Mouse (Mus musculus) midbrain, embryonic 16.5 days (tissue): ENCODE measurements around the gene B3gnt2. TPM values are rescaled to one million over a fixed set of nuclear protein-coding genes. Genes with fewer than 3 reads are reported as not detected.

Experiments used
- ATAC-seq: fragments of 200-750 bp; cut with Nextera tagmentation; 2 replicates; pipeline ENCODE4 v1.8.0; 2017; ENCODE audit warnings: moderate TSS enrichment
- H3K27ac ChIP-seq: fragments of 300-500 bp; sonication (generic); 2 replicates; pipeline ENCODE4 v1.5.1; 2014; ENCODE audit warnings: mild to moderate bottlenecking, low read length, mixed read lengths
- H3K27me3 ChIP-seq: fragments of 300-500 bp; sonication (generic); 2 replicates; pipeline ENCODE4 v1.6.1; 2014; ENCODE audit warnings: low read depth, low read length, mixed read lengths; ENCODE audit not compliant: control insufficient read depth, insufficient read depth
- H3K36me3 ChIP-seq: fragments of 300-500 bp; sonication (generic); 2 replicates; pipeline ENCODE4 v1.6.1; 2014; ENCODE audit warnings: mild to moderate bottlenecking, low read length, moderate library complexity, mixed read lengths; ENCODE audit not compliant: control insufficient read depth, insufficient read depth
- H3K4me1 ChIP-seq: fragments of 300-500 bp; sonication (generic); 2 replicates; pipeline ENCODE4 v1.6.1; 2014; ENCODE audit warnings: mild to moderate bottlenecking, low read length, mixed read lengths; ENCODE audit not compliant: control insufficient read depth, insufficient read depth
- H3K4me2 ChIP-seq: fragments of 300-500 bp; sonication (generic); 2 replicates; pipeline ENCODE4 v1.6.1; 2014; ENCODE audit warnings: mild to moderate bottlenecking, low read length, mixed read lengths
- H3K4me3 ChIP-seq: fragments of 300-500 bp; sonication (generic); 2 replicates; pipeline ENCODE4 v1.5.1; 2014; ENCODE audit warnings: low read depth, mild to moderate bottlenecking, low read length, moderate library complexity, mixed read lengths
- H3K9ac ChIP-seq: fragments of 300-500 bp; sonication (generic); 2 replicates; pipeline ENCODE4 v1.6.1; 2014; ENCODE audit warnings: low read depth, low read length, mixed read lengths
- H3K9me3 ChIP-seq: fragments of 300-500 bp; sonication (generic); replicated peaks from 2 replicates; pipeline ENCODE4 v1.6.1; 2014; ENCODE audit warnings: mild to moderate bottlenecking, low read length, mixed read lengths; ENCODE audit not compliant: control insufficient read depth, poor library complexity, severe bottlenecking
- WGBS: fragments of 180-500 bp; shearing (Covaris S2); extraction: QIAGEN DNeasy Blood & Tissue Kit; methylation state at CpG from one replicate; pipeline ENCODE4 v1.1.7; 2014; 5-methylcytosine and 5-hydroxymethylcytosine counted together
- polyA plus RNA-seq: library from polyadenylated mRNA; unstranded; fragments of >200 nt; fragmentation: Nextera tagmentation; extraction: Ambion mirVana; gene quantifications from 2 replicates; pipeline ENCODE4 v1.2.1, GENCODE M21; 2015

Gene B3gnt2
- polyA plus RNA-seq, 1 experiment from 2014 or later = 3.5 TPM

GRCm38 (mm10) chr11:22828988-22829632 lies 31.7 kb downstream of the B3gnt2 start:
- no peaks in the 10 kb centered on the region for H3K4me1 ChIP-seq
- no peak overlapping the region for H3K4me3 ChIP-seq
- H3K4me2 ChIP-seq = no peak overlapping the region
- no peaks in the 10 kb centered on the region for H3K9me3 ChIP-seq
- no peaks in the 10 kb centered on the region for H3K36me3 ChIP-seq
- 98% methylated on average over 15 of the region's 15 CpGs for WGBS
- H3K27me3 ChIP-seq = no peaks in the 10 kb centered on the region
- no peak overlapping the region for H3K9ac ChIP-seq
- H3K27ac ChIP-seq = no peak overlapping the region
- ATAC-seq = no peak

- Histone ChIP-seq H3K4me2 (no peak overlapping the region), H3K9ac (no peak overlapping the region), H3K4me3 (no peak overlapping the region), H3K36me3 (no peaks in the 10 kb centered on the region), H3K4me1 (no peaks in the 10 kb centered on the region), H3K27ac (no peak overlapping the region), H3K27me3 (no peaks in the 10 kb centered on the region), H3K9me3 (no peaks in the 10 kb centered on the region)
- no peak for ATAC-seq
- WGBS = 81% methylated on average over 4 of the region's 4 CpGs
Measured at GRCm38 (mm10) chr11:22827514-22828080, 33.2 kb downstream of the B3gnt2 start.

- H3K4me2 ChIP-seq = no peak overlapping the region
- H3K9me3 ChIP-seq = no peaks in the 10 kb centered on the region
- H3K27me3 ChIP-seq = no peaks in the 10 kb centered on the region
- no peak overlapping the region for H3K4me3 ChIP-seq
- ATAC-seq = no peak
- no peak overlapping the region for H3K9ac ChIP-seq
- no peaks in the 10 kb centered on the region for H3K36me3 ChIP-seq
- WGBS = 88% methylated on average over 6 of the region's 6 CpGs
- no peaks in the 10 kb centered on the region for H3K4me1 ChIP-seq
- H3K27ac ChIP-seq = no peak overlapping the region
Measured at GRCm38 (mm10) chr11:22826665-22827064, 34.1 kb downstream of the B3gnt2 start.

- H3K4me2 ChIP-seq = no peak overlapping the region
- H3K4me3 ChIP-seq = no peak overlapping the region
- no peaks in the 10 kb centered on the region for H3K36me3 ChIP-seq
- no peaks in the 10 kb centered on the region for H3K4me1 ChIP-seq
- H3K27ac ChIP-seq = no peak overlapping the region
- no peaks in the 10 kb centered on the region for H3K9me3 ChIP-seq
- ATAC-seq = no peak
- H3K9ac ChIP-seq = no peak overlapping the region
- H3K27me3 ChIP-seq = no peaks in the 10 kb centered on the region
- 96% methylated on average over 14 of the region's 14 CpGs for WGBS
Measured at GRCm38 (mm10) chr11:22826051-22826450, 34.7 kb downstream of the B3gnt2 start.

GRCm38 (mm10) chr11:22825548-22825947 lies 35.2 kb downstream of the B3gnt2 start:
- Histone ChIP-seq H3K4me2 (no peak overlapping the region), H3K9me3 (no peaks in the 10 kb centered on the region), H3K27me3 (no peaks in the 10 kb centered on the region), H3K36me3 (no peaks in the 10 kb centered on the region), H3K4me1 (no peaks in the 10 kb centered on the region), H3K27ac (no peak overlapping the region), H3K4me3 (no peak overlapping the region), H3K9ac (no peak overlapping the region)
- WGBS = 100% methylated on average over 1 of the region's 1 CpGs
- ATAC-seq = no peak

DNA sequence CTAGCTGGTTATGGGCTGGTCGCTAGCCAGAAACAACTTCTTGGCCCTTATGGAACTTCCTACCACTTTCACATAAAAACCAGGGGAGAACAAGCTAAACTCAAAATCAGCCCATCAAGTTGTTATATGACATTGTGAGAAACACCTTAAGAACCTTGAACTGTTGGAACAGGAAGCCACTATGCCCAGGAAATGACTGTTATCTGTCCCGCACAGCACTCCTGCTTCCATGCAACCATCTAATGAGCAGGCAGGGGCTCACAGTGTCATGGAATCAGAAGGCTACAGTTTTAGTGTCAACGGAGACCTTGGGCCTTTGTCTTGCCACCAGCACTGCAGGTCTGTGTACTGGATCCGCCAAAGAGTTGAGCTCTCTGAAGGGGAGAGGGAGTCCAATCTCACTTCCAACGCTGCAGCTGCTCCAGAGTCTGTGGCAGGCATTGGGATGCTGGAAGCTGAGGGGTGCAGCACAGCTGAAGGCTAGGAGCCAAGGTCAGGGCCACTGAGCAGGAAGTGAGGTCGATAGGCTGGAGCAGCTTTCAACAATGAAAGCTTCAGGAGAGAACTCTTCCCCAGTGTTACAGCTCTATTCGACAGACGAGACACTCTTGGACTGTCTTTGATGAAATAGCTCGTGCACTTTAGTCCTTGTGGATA lies 36.6 kb downstream of the B3gnt2 start:
- no peak overlapping the region for H3K4me3 ChIP-seq
- H3K27me3 ChIP-seq = no peaks in the 10 kb centered on the region
- no peak overlapping the region for H3K9ac ChIP-seq
- H3K36me3 ChIP-seq = no peaks in the 10 kb centered on the region
- no peak overlapping the region for H3K4me2 ChIP-seq
- no peaks in the 10 kb centered on the region for H3K9me3 ChIP-seq
- no peak overlapping the region for H3K27ac ChIP-seq
- no peaks in the 10 kb centered on the region for H3K4me1 ChIP-seq
- ATAC-seq = no peak
- 84% methylated on average over 9 of the region's 9 CpGs for WGBS

DNA sequence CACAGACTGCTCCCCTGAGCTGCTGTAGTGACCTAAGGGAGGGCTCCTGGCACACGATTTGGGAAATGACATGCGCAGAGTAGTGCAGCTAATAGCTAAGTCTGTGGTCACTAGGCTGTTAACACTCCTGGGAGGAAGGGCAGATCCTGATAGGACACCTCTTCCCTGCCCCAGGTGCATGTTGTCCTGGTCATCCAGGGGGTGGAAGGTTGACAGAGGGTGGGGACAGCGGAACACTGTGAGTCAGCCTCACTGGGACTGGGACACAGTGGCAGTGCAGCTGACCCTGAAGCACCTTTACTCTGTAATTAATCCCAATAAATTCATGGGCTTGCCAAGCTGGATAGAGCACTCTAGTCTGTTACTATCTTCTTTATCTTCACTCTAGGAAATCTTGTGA lies 39.5 kb downstream of the B3gnt2 start:
- Histone ChIP-seq H3K27me3 (no peaks in the 10 kb centered on the region), H3K4me1 (no peaks in the 10 kb centered on the region), H3K27ac (no peak overlapping the region), H3K9me3 (no peaks in the 10 kb centered on the region), H3K4me2 (no peak overlapping the region), H3K4me3 (no peak overlapping the region), H3K9ac (no peak overlapping the region), H3K36me3 (no peaks in the 10 kb centered on the region)
- WGBS = 81% methylated on average over 3 of the region's 3 CpGs
- ATAC-seq = no peak

DNA sequence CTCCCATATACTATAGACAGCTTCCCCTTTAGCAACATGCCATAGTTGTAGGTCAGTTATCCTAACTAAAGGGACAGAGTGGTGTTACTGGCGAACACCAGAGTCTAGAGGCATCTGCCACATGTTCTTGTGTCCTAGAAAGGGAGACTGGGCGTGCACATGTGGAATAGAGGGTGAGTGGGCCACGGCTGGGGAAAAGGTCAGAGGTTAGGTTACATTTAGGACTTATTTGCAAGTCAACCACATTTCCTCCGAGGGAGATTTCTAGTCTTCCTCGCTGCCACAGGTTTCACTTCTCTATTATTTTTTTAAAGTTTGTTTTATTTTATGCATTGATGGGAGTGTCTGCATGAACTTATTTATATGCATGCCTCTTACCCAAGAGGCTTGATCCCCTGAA lies 42.4 kb downstream of the B3gnt2 start:
- H3K9me3 ChIP-seq = no peaks in the 10 kb centered on the region
- no peaks in the 10 kb centered on the region for H3K36me3 ChIP-seq
- ATAC-seq = no peak
- H3K4me3 ChIP-seq = no peak overlapping the region
- H3K4me1 ChIP-seq = no peaks in the 10 kb centered on the region
- no peak overlapping the region for H3K9ac ChIP-seq
- no peak overlapping the region for H3K4me2 ChIP-seq
- 85% methylated on average over 5 of the region's 5 CpGs for WGBS
- H3K27me3 ChIP-seq = no peaks in the 10 kb centered on the region
- no peak overlapping the region for H3K27ac ChIP-seq

GRCm38 (mm10) chr11:22815877-22816276 lies 44.9 kb downstream of the B3gnt2 start:
- no peaks in the 10 kb centered on the region for H3K36me3 ChIP-seq
- no peak overlapping the region for H3K4me3 ChIP-seq
- H3K4me2 ChIP-seq = no peak overlapping the region
- no peak overlapping the region for H3K9ac ChIP-seq
- H3K4me1 ChIP-seq = no peaks in the 10 kb centered on the region
- H3K27me3 ChIP-seq = no peaks in the 10 kb centered on the region
- no peak overlapping the region for H3K27ac ChIP-seq
- 86% methylated on average over 7 of the region's 7 CpGs for WGBS
- H3K9me3 ChIP-seq = no peaks in the 10 kb centered on the region
- no peak for ATAC-seq
